ENCODE assay signal across 8 mouse cellular contexts in the genomic region with DNA sequence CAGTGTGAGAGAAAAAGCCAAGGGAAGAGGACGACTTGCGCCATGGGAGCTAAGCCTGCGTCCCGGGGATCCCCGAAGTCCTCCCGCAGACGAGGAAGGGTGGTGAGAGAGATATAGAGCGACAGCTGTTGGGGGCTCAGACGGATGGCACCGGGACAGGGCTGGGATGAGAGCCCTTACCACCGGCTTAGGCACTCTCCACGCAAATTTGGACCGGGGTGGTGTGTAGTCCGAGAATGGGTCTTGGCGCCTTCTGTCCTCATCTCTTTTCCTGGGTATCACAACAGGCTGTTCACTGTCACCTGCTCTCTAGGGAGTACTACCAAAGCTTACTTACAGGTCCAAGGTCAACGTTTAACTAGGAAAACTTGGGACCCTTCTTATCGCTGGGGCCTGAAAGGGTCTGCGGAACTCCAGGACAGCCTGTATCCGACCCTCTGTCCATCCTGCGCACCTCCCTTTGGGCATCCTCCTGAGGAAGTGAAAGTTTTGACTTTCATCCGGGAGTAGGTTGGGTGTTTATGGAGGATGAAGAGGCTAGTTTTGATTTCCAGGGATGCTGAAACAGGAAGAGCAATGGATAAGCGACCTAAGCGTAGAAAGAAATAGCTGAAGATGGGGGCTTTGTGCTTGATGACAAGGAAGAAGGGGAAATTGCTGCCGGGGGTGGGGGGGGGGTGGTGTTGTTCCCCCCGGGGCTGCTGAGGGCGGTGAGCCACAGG. TPM values are rescaled to one million over a fixed set of nuclear protein-coding genes. Genes with fewer than 3 reads are reported as not detected.
DNase-seq lines count a peak whose midpoint lies in the region; ATAC-seq and TF ChIP-seq lines count a peak whose summit lies in the region.

No protein-coding gene starts in this region.

- in situ Hi-C loops in Patski (cut with MboI; ENCODE audit: low pct_unique_long_range_greater_than_20kb) = loop anchor here (5.0 to 25.0 kb wide), 4 partner anchors 807 to 1727 kb away; no protein-coding TSS in a partner anchor

- peak overlapping the region; percentile 54 to 57 for H3K4me3 ChIP-seq in heart, embryonic 14.5 days (ENCODE audit: control insufficient read depth in 1 of 2, insufficient read depth in 1 of 2, low read depth in 1 of 2, low read length in 2 of 2)
- H3K4me3 ChIP-seq in forebrain, embryonic 11.5 days (ENCODE audit: low read depth, low read length) = peak overlapping the region; percentile 46
- H3K4me3 ChIP-seq in liver, embryonic 12.5 days = peak overlapping the region; percentile 42
- peak overlapping the region; percentile 65 for H3K4me3 ChIP-seq in stomach, embryonic 16.5 days (replicated peaks; ENCODE audit: low read length)

- H3K9ac ChIP-seq in heart, embryonic 14.5 days (ENCODE audit: low read length) = peak overlapping the region; percentile 54
- peak overlapping the region; percentile 52 for H3K9ac ChIP-seq in forebrain, embryonic 11.5 days (ENCODE audit: low read length)
- no peak overlapping the region for H3K9ac ChIP-seq in liver, embryonic 12.5 days
- H3K9ac ChIP-seq in stomach, embryonic 16.5 days (ENCODE audit: low read length) = peak overlapping the region; percentile 70

- H3K36me3 ChIP-seq in heart, embryonic 14.5 days (ENCODE audit: control insufficient read depth, insufficient read depth, low read length) = no peaks in the 10 kb centered on the region
- no peaks in the 10 kb centered on the region for H3K36me3 ChIP-seq in forebrain, embryonic 11.5 days (ENCODE audit: control insufficient read depth, insufficient read depth, low read length)
- H3K36me3 ChIP-seq in liver, embryonic 12.5 days = no peaks in the 10 kb centered on the region
- no peaks in the 10 kb centered on the region for H3K36me3 ChIP-seq in stomach, embryonic 16.5 days (ENCODE audit: control insufficient read depth, insufficient read depth, low read length)

- ATAC-seq in heart, embryonic 14.5 days (ENCODE audit: insufficient number of reproducible peaks, insufficient read depth, low FRiP score, low read depth) = no peak
- ATAC-seq in Patski = peak; percentile 22
- ATAC-seq in forebrain, embryonic 11.5 days (replicated peaks; ENCODE audit: low FRiP score) = peak; percentile 26
- ATAC-seq in liver, embryonic 12.5 days = peak; percentile 47
- ATAC-seq in stomach, embryonic 16.5 days (ENCODE audit: insufficient read depth, low FRiP score) = 0 out of 2 replicates have a peak, but pooled peaks have one; percentile 20

- DNase-seq in heart, postnatal 14 days = no peak
- DNase-seq in Patski (ENCODE audit: low read depth, low spot score) = no peak
- peak; percentile 65 for DNase-seq in forebrain, embryonic 11.5 days (ENCODE audit: low spot score)
- DNase-seq in thymus, adult 18-20 months = no peak
- DNase-seq in ovary, postnatal 10 days (ENCODE audit: low spot score) = no peak

- no peaks in the 10 kb centered on the region for H3K9me3 ChIP-seq in heart, embryonic 14.5 days (ENCODE audit: control insufficient read depth, low read length)
- no peaks in the 10 kb centered on the region for H3K9me3 ChIP-seq in forebrain, embryonic 11.5 days (ENCODE audit: control insufficient read depth, low read length)
- no peaks in the 10 kb centered on the region for H3K9me3 ChIP-seq in liver, embryonic 12.5 days (replicated peaks)
- no peaks in the 10 kb centered on the region for H3K9me3 ChIP-seq in stomach, embryonic 16.5 days (replicated peaks; ENCODE audit: control insufficient read depth, low read length)

- H3K4me1 ChIP-seq in heart, embryonic 14.5 days (ENCODE audit: control insufficient read depth in 2 of 2, insufficient read depth in 2 of 2, low read length in 2 of 2) = peaks cover 7 to 13% of the 10 kb centered on the region in 2 experiments
- H3K4me1 ChIP-seq in forebrain, embryonic 11.5 days (replicated peaks; ENCODE audit: control insufficient read depth, insufficient read depth, low read length) = peaks cover 6% of the 10 kb centered on the region; the same call in 1 of the 2 replicates
- 0 out of 2 replicates have a peak, but pooled peaks cover 3% of the 10 kb centered on the region for H3K4me1 ChIP-seq in liver, embryonic 12.5 days
- no peaks in the 10 kb centered on the region for H3K4me1 ChIP-seq in stomach, embryonic 16.5 days (ENCODE audit: control insufficient read depth, insufficient read depth, low read length)

- POLR2A ChIA-PET in Patski (lab: Charles Lee) = interaction anchor here (0.7 to 1.1 kb wide), 5 partner anchors 20 to 1007 kb away, joined by 3 to 6 read pairs (median 3); a partner anchor contains a TSS

- CTCF ChIA-PET in Patski (lab: Charles Lee) = interaction anchor here (0.8 to 2.9 kb wide), 6 partner anchors 10 to 1725 kb away, joined by 3 to 9 read pairs (median 5); a partner anchor contains a TSS

- TF ChIP-seq CTCF in Patski (IDR thresholded peaks at IDR 0.05) = no peak

- peak overlapping the region; percentile 92 for H3K4me2 ChIP-seq in heart, embryonic 14.5 days (ENCODE audit: low read length)
- H3K4me2 ChIP-seq in forebrain, embryonic 11.5 days (ENCODE audit: low read depth, low read length, severe bottlenecking) = peak overlapping the region; percentile 86
- H3K4me2 ChIP-seq in liver, embryonic 12.5 days = peak overlapping the region; percentile 60
- H3K4me2 ChIP-seq in stomach, embryonic 16.5 days (ENCODE audit: low read depth, low read length) = peak overlapping the region; percentile 85

- intact Hi-C loops in heart, postnatal 14 days (cut with DNase I) = loop anchor here (2.0 to 10.0 kb wide), 4 partner anchors 191 to 1005 kb away; no protein-coding TSS in a partner anchor

- peaks cover 53% of the 10 kb centered on the region for H3K27me3 ChIP-seq in heart, embryonic 14.5 days (ENCODE audit: control insufficient read depth, insufficient read depth, low read length)
- no peaks in the 10 kb centered on the region for H3K27me3 ChIP-seq in Patski
- peaks cover 23% of the 10 kb centered on the region for H3K27me3 ChIP-seq in forebrain, embryonic 11.5 days (ENCODE audit: control insufficient read depth, insufficient read depth, low read length)
- peaks cover 49% of the 10 kb centered on the region for H3K27me3 ChIP-seq in liver, embryonic 12.5 days (replicated peaks)
- H3K27me3 ChIP-seq in stomach, embryonic 16.5 days (ENCODE audit: control insufficient read depth, insufficient read depth, low read length) = no peaks in the 10 kb centered on the region; the same call in 1 of the 2 replicates

- no peak overlapping the region for H3K27ac ChIP-seq in heart, embryonic 14.5 days (replicated peaks in 1 of 2; ENCODE audit: control insufficient read depth in 1 of 2, insufficient read depth in 1 of 2, low read depth in 2 of 2, low read length in 2 of 2)
- no peak overlapping the region for H3K27ac ChIP-seq in forebrain, embryonic 11.5 days (ENCODE audit: low read depth, low read length)
- H3K27ac ChIP-seq in liver, embryonic 12.5 days = no peak overlapping the region
- H3K27ac ChIP-seq in stomach, embryonic 16.5 days (ENCODE audit: low read length) = no peak overlapping the region

- WGBS in heart, embryonic 14.5 days = under 1% methylated on average over 26 of the region's 26 CpGs
- WGBS in forebrain, embryonic 11.5 days = under 1% methylated on average over 25 of the region's 26 CpGs
- WGBS in liver, embryonic 12.5 days (ENCODE audit: insufficient replicate concordance) = 3% methylated on average over 26 of the region's 26 CpGs
- under 1% methylated on average over 26 of the region's 26 CpGs for WGBS in stomach, embryonic 16.5 days

RNA-seq across cellular contexts. Expression of a gene that starts 19.8 kb away (rescaled TPM):
- 0.15 and 0.45 TPM in 2 replicates for polyA plus RNA-seq in heart, embryonic 14.5 days (2014; fragmentation: Nextera tagmentation; extraction: Ambion mirVana)
- 1 to 10 TPM; 2.2 to 2.5 TPM for total RNA-seq in heart, postnatal 14 days (2021)
- polyA plus RNA-seq in Patski (2021) = 15.4 TPM
- 0.85 and 1.1 TPM in 2 replicates for polyA plus RNA-seq in forebrain, embryonic 11.5 days (2014; fragmentation: Nextera tagmentation; extraction: Ambion mirVana)
- 0.25 and 0.33 TPM in 2 replicates for polyA plus RNA-seq in liver, embryonic 12.5 days (2016; fragmentation: Nextera tagmentation; extraction: Ambion mirVana)
- polyA plus RNA-seq in stomach, embryonic 16.5 days (2015; fragmentation: Nextera tagmentation; extraction: Ambion mirVana) = 1.5 and 1.9 TPM in 2 replicates
